Mouse (Mus musculus): ENCODE data around the gene Gm38392.

Gene Gm38392

GRCm38 (mm10) chr3:88235616-88236015, 51.4 kb downstream of the Gm38392 start:
- in situ Hi-C loops (cut with MboI, MseI), result no loop called here

DNA sequence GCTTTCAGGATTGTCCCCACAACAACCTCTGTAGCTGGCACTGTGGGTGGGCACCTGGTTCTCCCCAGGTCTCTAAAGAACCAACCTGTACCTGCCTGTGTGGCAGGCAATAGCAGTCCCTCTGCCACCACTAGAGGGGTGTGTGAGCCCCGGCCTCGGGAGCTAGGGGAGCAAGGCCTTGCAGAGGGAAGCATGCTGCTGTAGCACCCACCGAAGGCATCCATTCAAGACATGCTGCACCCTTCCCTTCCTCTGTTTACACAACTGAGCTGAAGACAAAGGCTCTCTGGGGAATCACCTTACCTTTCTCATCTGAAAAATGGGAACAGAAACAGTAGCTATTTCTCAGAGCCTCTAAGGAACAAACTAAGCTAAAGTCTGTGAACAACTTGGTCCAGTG, 51.8 kb downstream of the Gm38392 start:
- in situ Hi-C loops (cut with MboI, MseI), result no loop called here

GRCm38 (mm10) chr3:88234041-88234440, 53.0 kb downstream of the Gm38392 start:
- in situ Hi-C loops (cut with MboI, MseI), result no loop called here

DNA sequence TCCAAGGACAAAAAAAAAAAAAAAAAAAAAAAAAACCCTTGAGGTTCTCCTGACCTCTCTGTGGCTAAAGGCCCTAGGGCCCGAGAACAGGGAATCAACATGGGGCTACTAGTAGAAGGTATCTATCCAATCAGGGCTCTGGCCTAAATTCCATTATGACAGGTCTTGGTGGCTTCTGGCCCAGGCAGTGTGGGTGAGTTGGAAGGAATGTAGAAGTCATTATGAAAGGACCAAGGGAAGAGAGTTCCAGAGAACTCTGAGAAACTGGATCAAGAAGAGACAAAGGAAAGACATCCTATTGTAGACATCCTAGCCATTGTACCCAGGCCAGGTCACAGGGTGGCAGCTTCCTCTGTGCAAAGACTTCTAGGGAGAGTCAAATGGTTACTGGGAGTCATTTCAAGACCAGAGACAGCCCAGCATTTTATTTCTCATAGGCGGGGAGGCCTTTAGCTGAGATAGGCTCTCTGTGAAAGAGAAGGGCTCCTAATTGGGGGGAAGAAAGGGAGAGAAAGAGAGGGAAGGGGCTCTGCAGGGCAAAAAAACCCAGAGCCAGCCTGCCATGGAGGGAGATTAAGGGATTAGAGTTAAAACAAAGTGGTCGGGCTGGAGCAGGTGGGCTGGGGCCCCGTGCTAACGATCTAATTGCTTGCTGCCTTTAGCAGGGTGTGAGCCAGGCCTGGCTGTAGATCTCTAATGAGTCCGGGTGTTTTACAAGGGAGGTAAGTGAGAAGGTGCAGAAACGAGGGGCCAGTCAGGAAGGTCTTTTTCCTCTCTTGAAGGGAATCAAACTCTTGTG, 54.0 kb downstream of the Gm38392 start:
- in situ Hi-C loops (cut with MboI, MseI), result no loop called here

DNA sequence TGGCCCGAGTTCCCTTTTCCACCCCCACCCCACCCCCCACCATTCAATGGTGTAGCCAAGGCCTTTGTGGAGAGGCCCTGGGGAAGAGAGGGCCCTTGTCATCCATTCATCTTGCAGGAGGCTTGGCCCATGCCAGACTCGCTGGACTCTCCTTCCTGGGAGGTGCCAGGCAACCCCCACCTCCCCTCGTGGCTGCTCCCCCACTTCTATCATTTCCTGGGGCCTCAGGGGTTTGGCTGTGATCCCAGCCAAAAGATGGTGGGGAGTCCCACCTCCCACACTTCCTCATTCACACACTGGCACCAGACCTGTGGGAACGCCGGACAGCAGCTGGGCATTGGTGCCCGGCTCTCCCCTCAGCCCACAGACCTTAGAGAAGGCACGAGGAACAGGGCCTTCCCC, 54.7 kb downstream of the Gm38392 start:
- in situ Hi-C loops (cut with MboI, MseI), result no loop called here

GRCm38 (mm10) chr3:88231061-88231641, 55.9 kb downstream of the Gm38392 start:
- in situ Hi-C loops (cut with MboI, MseI), result no loop called here

- in situ Hi-C loops (cut with MboI, MseI), result no loop called here
Observed at GRCm38 (mm10) chr3:88230262-88231047, 56.6 kb downstream of the Gm38392 start.

- in situ Hi-C loops (cut with MboI, MseI), result no loop called here
Observed at GRCm38 (mm10) chr3:88229526-88229925, 57.5 kb downstream of the Gm38392 start.

DNA sequence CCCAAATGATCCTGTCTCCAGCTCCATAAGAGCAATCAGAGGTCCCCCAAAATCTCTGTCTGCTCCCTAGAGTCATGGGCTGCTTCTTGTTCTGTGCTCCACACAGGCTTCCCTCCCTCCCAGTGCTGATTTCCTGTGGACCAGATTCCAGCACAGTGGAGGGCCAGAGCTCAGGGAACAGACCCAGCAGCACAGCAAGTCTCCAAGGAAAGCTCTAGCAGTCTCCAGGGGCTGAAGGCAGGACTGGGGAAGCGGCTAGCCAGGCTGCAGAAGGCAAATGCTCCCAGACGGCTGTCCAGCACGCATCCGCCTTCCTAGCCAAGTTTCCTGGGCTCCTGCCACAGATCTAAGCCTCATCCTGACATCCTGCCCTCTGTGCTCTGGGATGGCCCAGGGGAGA, 58.1 kb downstream of the Gm38392 start:
- in situ Hi-C loops (cut with MboI, MseI), result no loop called here

GRCm38 (mm10) chr3:88227976-88228375, 59.0 kb downstream of the Gm38392 start:
- in situ Hi-C loops (cut with MboI, MseI), result no loop called here

DNA sequence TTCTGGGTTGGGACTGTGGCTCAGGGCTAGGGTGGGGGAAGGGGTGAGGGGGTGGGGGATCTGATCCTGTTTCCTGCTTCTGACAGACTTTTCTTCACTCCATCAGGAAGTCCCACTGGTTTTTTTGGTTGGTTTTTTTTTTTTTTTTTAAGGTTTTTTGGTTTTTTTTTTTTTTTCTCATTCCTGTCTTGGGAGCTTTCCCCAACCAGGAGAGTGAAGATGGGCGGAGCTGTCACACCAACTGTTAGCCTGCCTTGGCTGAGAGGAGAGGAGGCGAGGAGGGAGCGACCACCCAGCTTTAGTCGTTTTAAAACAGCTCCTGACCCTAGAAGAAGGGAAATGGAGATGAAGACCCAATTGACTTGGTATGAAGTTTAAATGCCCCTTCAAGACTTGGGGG, 59.8 kb downstream of the Gm38392 start:
- in situ Hi-C loops (cut with MboI, MseI), result no loop called here

GRCm38 (mm10) chr3:88226101-88226845, 60.7 kb downstream of the Gm38392 start:
- in situ Hi-C loops (cut with MboI, MseI), result no loop called here

GRCm38 (mm10) chr3:88224929-88225328, 62.1 kb downstream of the Gm38392 start:
- in situ Hi-C loops (cut with MboI, MseI), result no loop called here

- in situ Hi-C loops (cut with MboI, MseI), result no loop called here
Observed at GRCm38 (mm10) chr3:88222446-88222845, 64.6 kb downstream of the Gm38392 start.

GRCm38 (mm10) chr3:88221519-88222390, 65.3 kb downstream of the Gm38392 start:
- in situ Hi-C loops (cut with MboI, MseI), result no loop called here

- in situ Hi-C loops (cut with MboI, MseI), result no loop called here
Observed at GRCm38 (mm10) chr3:88220842-88221241, 66.2 kb downstream of the Gm38392 start.

- in situ Hi-C loops (cut with MboI, MseI), result no loop called here
Observed at GRCm38 (mm10) chr3:88219940-88220339, 67.1 kb downstream of the Gm38392 start.

DNA sequence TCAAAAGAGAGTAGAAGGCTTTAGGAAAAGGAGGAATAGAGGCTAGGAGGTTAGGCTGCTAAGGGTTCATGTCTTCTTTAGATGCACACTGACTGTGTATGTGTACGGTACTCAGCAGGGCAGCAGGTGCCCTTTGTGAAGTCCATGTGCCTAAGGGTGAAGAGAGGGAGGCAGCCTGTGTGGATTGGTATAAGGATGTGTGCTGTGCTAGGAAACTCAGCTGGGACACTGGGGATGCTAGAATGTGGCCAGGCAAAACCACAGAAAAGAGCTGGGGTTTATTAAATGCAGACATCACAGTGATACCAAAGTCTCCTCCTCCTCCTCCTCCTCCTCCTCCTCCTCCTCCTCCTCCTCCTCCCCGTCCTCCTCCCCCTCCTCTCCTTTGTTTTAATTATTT, 69.3 kb downstream of the Gm38392 start:
- in situ Hi-C loops (cut with MboI, MseI), result no loop called here

DNA sequence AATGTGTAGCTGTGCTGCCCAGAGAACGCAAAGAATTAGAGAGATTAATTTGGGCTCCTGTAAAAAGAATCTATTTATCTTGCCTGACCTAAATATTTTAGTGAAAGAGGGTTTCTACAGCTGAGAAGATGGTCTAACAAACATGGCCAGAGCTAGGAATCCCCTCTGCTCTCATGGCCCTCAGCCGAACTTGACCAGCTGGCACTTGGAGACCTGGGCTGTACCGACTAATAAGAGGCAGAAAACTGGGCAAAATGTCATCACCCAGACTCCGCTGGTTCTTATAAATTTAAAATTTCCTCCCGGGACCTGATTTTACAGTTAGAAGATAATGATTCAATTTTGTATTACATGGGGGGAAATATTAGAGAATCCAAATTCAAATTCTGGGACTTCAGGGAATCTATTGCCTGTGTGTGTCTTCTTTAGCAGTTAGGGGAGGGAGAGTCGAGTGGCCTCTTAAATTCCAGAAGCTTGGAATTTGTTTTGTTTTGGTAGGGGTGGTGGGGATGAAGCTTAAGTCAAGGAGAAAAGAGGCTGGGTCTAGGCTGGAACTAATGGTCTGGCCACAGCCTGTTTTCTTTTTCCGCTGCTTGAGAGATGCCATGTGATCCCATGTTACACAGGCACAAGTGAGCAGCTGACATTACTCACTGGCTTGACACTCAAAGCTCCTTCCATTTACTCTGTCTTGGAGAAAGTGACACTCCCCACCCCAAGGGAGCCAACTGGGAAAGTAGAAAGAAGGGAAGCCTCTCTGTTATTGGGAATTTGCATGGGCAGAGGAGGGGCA, 70.3 kb downstream of the Gm38392 start:
- in situ Hi-C loops (cut with MboI, MseI), result no loop called here

- in situ Hi-C loops (cut with MboI, MseI), result no loop called here
Observed at GRCm38 (mm10) chr3:88216116-88216515, 70.9 kb downstream of the Gm38392 start.
